Mouse (Mus musculus) left cerebral cortex, adult 11 months (tissue): ENCODE measurements around the gene Ms4a4c.
"Not testable (repeated sequence)": the region's sequence is repeated elsewhere in the genome, so short reads cannot be mapped to it uniquely, and the experiment has no call there.

ENCODE experiments used
- DNase-seq: peaks from one replicate; pipeline ENCODE4 v3.0.0; 2022; ENCODE audit warnings: low spot score

Ms4a4c gene

GRCm38 (mm10) chr19:11464795-11465194 lies 60.2 kb downstream of the Ms4a4c start:
- not testable (repeated sequence) for DNase-seq

GRCm38 (mm10) chr19:11466471-11466870 lies 61.9 kb downstream of the Ms4a4c start:
- no peak for DNase-seq

GRCm38 (mm10) chr19:11468361-11468760 lies 63.8 kb downstream of the Ms4a4c start:
- DNase-seq: not testable (repeated sequence)

DNA sequence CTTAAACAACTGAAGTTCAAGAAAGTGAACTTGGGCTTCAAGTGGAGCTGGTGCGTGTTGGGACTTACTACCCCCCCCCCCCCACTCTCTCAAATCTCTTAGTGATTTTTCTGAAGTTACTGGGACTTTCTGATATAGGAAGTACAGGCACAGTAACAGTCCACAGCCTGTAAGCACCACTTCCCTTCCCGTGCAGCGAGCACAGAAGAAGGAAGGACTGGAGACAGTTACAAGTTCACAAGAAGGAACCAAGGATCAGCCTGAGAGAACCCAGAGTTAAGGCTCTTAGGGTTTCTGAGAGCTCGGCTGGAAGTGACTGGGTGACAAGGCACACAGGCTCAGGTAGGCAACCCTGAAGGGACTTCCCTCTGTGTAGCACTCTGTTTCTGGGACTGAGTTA lies 64.6 kb downstream of the Ms4a4c start, which contains the start of gene Ms4a6c:
TSS of gene Ms4a6c (plus strand) at position 152 of the 400 bp plus-strand sequence.
- DNase-seq: not testable (repeated sequence)
